Mouse (Mus musculus) testis, adult 10 weeks (tissue): ENCODE results near the gene Plekhm3. TPM values are rescaled to one million over a fixed set of nuclear protein-coding genes. Genes with fewer than 3 reads are reported as not detected.

Source experiments
- polyA plus RNA-seq: library from polyadenylated mRNA; stranded (reverse); fragments of 350-450 nt; fragmentation: Illumina TruSeq; extraction: RNeasy Lipid Tissue Mini Kit (QIAGEN cat#74804); gene quantifications from one replicate; pipeline ENCODE4 v1.2.3, GENCODE M21; 2014; ENCODE audit warnings: low read depth, low replicate concordance

Gene Plekhm3
- 2.7 TPM for polyA plus RNA-seq

DNA sequence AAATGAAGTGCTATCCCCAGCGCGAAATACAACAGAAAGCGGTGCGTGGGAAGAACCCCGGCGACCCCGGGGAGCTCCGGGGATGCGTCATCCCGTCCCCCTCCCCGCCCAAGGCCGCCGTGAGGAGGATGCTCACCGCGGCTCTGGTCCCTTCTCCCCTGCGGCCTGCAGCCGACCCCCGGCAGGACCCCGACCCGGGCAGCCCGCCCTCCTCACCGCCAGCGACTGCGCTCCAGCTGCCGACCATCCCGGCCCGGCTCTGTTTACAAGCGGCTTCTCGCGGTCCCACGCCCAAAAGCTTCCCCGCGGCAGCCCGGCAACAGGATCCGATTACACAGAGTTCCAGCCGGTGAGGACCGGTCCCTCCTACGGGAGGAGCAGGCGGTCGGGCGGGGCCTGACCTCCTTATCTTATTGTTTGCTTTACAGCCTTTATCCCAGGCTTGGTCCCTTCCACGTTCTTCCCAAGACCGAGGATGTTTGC, at the start of gene Plekhm3:
TSS of gene Plekhm3 (minus strand) at position 346 of the 483 bp plus-strand sequence.

DNA sequence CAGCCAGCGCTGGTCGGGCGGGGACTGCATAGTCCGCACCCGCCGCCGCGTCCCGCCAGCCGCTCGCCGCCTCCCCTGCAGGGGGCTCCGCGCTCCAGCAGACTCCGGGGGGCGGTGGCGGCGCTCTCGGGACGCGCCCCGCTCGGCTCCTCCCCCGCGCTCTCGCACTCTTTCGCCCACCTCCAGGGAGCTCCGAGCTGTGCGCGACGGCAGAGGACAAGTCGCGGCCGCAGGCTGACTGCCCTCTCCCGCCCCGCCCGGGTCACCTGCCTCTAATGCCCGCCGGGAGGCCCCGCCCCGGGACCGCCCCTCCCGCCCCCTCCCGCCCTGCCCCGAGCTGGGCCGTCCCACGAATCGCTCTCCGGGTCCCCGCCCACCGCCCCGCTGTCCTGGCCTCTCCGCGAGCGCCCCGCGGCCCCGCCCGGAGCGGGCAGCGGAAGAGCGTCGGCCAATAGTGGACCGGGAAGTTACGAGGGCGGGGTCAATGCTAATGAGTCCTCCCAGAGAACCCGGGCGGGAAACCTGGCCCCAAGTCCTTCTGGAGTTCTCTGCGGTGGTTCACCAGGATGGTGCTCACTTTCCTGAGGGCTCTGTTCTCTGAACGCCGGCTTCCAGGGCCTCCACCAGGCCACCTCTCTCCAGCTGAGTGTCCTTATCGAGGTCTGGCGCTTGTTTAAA, 219.0 kb downstream of the Plekhm3 start, which contains the start of gene Fzd5:
TSS of gene Fzd5 (minus strand) at position 250 of the 678 bp plus-strand sequence.

Other genes starting within 250 kb of the Plekhm3 start
- gene Fzd5, start 219.1 kb downstream of the Plekhm3 start, polyA plus RNA-seq = 0.97 TPM
- 234 TPM for gene Akr1cl, start 75.9 kb upstream of the Plekhm3 start, polyA plus RNA-seq
- not detected for gene Cryge, start 94.3 kb upstream of the Plekhm3 start, polyA plus RNA-seq
- gene Crygd, start 106.6 kb upstream of the Plekhm3 start, polyA plus RNA-seq = not detected
- gene Crygc, start 116.9 kb upstream of the Plekhm3 start, polyA plus RNA-seq = not detected
- not detected for gene Crygb, start 125.5 kb upstream of the Plekhm3 start, polyA plus RNA-seq
- gene Cryga, start 146.5 kb upstream of the Plekhm3 start, polyA plus RNA-seq = not detected
- gene Gm28845, start 162.7 kb upstream of the Plekhm3 start, polyA plus RNA-seq = not detected
- gene D630023F18Rik, start 166.4 kb upstream of the Plekhm3 start, polyA plus RNA-seq = not detected
- gene Idh1, start 229.7 kb upstream of the Plekhm3 start, polyA plus RNA-seq = 100.0 TPM
- gene Pikfyve, start 229.9 kb upstream of the Plekhm3 start, polyA plus RNA-seq = 16.2 TPM